Mouse (Mus musculus) c-Kit-positive CD71-positive TER-119-negative erythroid progenitor cells, embryonic 14.5 days (primary cell): ENCODE results near the gene Il11ra1.

Source experiments
- DNase-seq: peaks from one replicate; pipeline ENCODE4 v3.0.0-alpha.2; 2013; ENCODE audit warnings: low read depth

The Il11ra1 gene

GRCm38 (mm10) chr4:41708192-41708745, 8.5 kb downstream of the Il11ra1 start:
- DNase-seq, result peak; percentile 53

- DNase-seq, result no peak
Measured at GRCm38 (mm10) chr4:41710229-41710628, 10.4 kb downstream of the Il11ra1 start.

GRCm38 (mm10) chr4:41711705-41712375, 12.1 kb downstream of the Il11ra1 start:
- no peak for DNase-seq

- DNase-seq, result no peak
Measured at GRCm38 (mm10) chr4:41712421-41713196, 12.8 kb downstream of the Il11ra1 start.

GRCm38 (mm10) chr4:41713197-41714067, 13.6 kb downstream of the Il11ra1 start, which contains the start of gene Rpp25l:
Gene Rpp25l, minus strand, starts transcription at chr4:41713534.
- DNase-seq, result peak; percentile 81

GRCm38 (mm10) chr4:41714276-41714675, 14.5 kb downstream of the Il11ra1 start:
- peak; percentile 71 for DNase-seq

- DNase-seq, result no peak
Measured at GRCm38 (mm10) chr4:41715082-41715481, 15.3 kb downstream of the Il11ra1 start.

GRCm38 (mm10) chr4:41715596-41715995, 15.8 kb downstream of the Il11ra1 start:
- DNase-seq, result no peak

- DNase-seq, result no peak
Measured at GRCm38 (mm10) chr4:41716834-41717233, 17.0 kb downstream of the Il11ra1 start.

GRCm38 (mm10) chr4:41722918-41723351, 23.1 kb downstream of the Il11ra1 start, which contains the start of gene Dctn3:
Gene Dctn3, minus strand, starts transcription at chr4:41723170.
- peak; percentile 89 for DNase-seq

- DNase-seq, result no peak
Measured at GRCm38 (mm10) chr4:41726826-41727621, 27.2 kb downstream of the Il11ra1 start.

- DNase-seq, result no peak
Measured at GRCm38 (mm10) chr4:41731052-41731765, 31.4 kb downstream of the Il11ra1 start, which contains the start of gene Arid3c. Gene Arid3c, minus strand, starts transcription at chr4:41731142.

GRCm38 (mm10) chr4:41737602-41738255, 37.9 kb downstream of the Il11ra1 start:
- DNase-seq, result no peak

GRCm38 (mm10) chr4:41738256-41738603, 38.4 kb downstream of the Il11ra1 start:
- DNase-seq, result no peak

GRCm38 (mm10) chr4:41739260-41739659, 39.5 kb downstream of the Il11ra1 start:
- no peak for DNase-seq

- no peak for DNase-seq
Measured at GRCm38 (mm10) chr4:41740380-41741157, 40.8 kb downstream of the Il11ra1 start.

GRCm38 (mm10) chr4:41741158-41741560, 41.4 kb downstream of the Il11ra1 start:
- peak; percentile 96 for DNase-seq

- DNase-seq, result no peak
Measured at GRCm38 (mm10) chr4:41744131-41744530, 44.3 kb downstream of the Il11ra1 start.

GRCm38 (mm10) chr4:41745021-41745420, 45.2 kb downstream of the Il11ra1 start:
- no peak for DNase-seq
